Mouse (Mus musculus) E14TG2a.4 (cell line): ENCODE measurements around the gene Loxl1.

Experiments used
- H3K27me3 ChIP-seq: 2 replicates; pipeline ENCODE4 v1.6.1; 2014; ENCODE audit warnings: low read length, control low read depth; ENCODE audit not compliant: insufficient read depth
- H3K36me3 ChIP-seq: 2 replicates; pipeline ENCODE4 v1.6.1; 2014; ENCODE audit warnings: low read length, control low read depth; ENCODE audit not compliant: insufficient read depth
- H3K4me1 ChIP-seq: replicated peaks from 2 replicates; pipeline ENCODE4 v1.6.1; 2014; ENCODE audit warnings: low read depth, low read length, control low read depth
- H3K4me3 ChIP-seq: replicated peaks from 2 replicates; pipeline ENCODE4 v1.5.1; 2014; ENCODE audit warnings: mild to moderate bottlenecking, low read length
- H3K9me3 ChIP-seq: 2 replicates; pipeline ENCODE4 v1.6.1; 2014; ENCODE audit warnings: low read length, control low read depth
- CTCF ChIP-seq: conservative IDR thresholded peaks from 2 replicates; pipeline ENCODE4 v1.5.1; 2014; ENCODE audit warnings: low read length
- NANOG ChIP-seq: IDR thresholded peaks from 2 replicates; pipeline ENCODE4 v1.6.1; 2014; ENCODE audit warnings: borderline replicate concordance, low read length, mixed read lengths
- POU5F1 ChIP-seq: IDR thresholded peaks from 2 replicates; pipeline ENCODE4 v1.6.1; 2014; ENCODE audit warnings: low read length, borderline replicate concordance

The Loxl1 gene

DNA sequence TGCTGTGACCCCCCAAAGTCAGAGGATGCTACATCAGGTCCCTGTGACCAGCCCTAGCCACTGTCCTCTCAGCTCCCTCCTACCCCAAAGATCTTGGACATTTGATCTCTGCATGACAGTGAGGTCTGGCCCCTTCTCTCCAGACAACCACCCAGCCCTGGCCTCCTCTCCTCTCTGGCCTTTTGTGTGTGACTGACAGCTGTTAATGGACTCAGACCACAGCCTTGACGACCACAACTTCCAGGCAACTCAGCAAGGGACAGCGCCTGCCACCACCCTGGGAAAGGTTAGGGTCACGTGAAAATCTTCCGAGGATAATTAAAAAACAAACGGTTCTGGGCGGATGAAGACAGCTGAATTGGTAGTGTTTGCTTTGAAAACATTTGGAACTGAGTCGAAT, 18.5 kb downstream of the Loxl1 start:
- Histone ChIP-seq H3K4me1 (peaks cover 58% of the 10 kb centered on the region), H3K4me3 (no peak overlapping the region), H3K27me3 (0 out of 2 replicates have a peak, but pooled peaks cover 3% of the 10 kb centered on the region), H3K9me3 (no peaks in the 10 kb centered on the region), H3K36me3 (no peaks in the 10 kb centered on the region)
- no peak for TF ChIP-seq CTCF
- TF ChIP-seq NANOG, result no peak
- no peak for TF ChIP-seq POU5F1

DNA sequence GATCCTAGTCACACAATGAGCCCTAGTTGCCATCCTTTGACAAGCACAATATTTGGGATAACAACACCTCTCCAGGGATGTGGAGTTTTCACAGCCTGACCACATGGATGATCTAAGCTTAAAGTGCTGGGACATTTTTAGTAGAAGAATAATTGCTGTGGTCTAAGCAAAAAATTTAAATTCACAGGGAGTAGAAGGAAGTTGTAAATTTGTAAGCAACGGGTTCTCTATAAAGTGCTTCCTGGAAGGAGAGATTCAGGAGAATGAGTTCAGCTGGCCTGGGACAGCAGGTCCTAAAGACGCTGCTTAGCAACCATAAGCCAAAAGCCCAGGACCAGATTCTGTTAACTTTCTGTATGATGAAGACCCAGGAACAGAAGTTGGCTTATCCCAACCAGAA, 23.1 kb downstream of the Loxl1 start:
- TF ChIP-seq CTCF (no peak), POU5F1 (no peak), NANOG (no peak)
- no peaks in the 10 kb centered on the region for H3K9me3 ChIP-seq
- H3K4me1 ChIP-seq, result peaks cover 40% of the 10 kb centered on the region
- peaks cover 5% of the 10 kb centered on the region; the same call in 1 of the 2 replicates for H3K27me3 ChIP-seq
- H3K4me3 ChIP-seq, result no peak overlapping the region
- no peaks in the 10 kb centered on the region; the same call in 1 of the 2 replicates for H3K36me3 ChIP-seq

- no peak overlapping the region for H3K4me3 ChIP-seq
- TF ChIP-seq POU5F1 (no peak), NANOG (no peak), CTCF (no peak)
- peaks cover 5% of the 10 kb centered on the region; the same call in 1 of the 2 replicates for H3K27me3 ChIP-seq
- no peaks in the 10 kb centered on the region; the same call in 1 of the 2 replicates for H3K36me3 ChIP-seq
- H3K4me1 ChIP-seq, result peaks cover 43% of the 10 kb centered on the region
- H3K9me3 ChIP-seq, result no peaks in the 10 kb centered on the region
Measured at GRCm38 (mm10) chr9:58289090-58289489, 23.9 kb downstream of the Loxl1 start.

- Histone ChIP-seq H3K27me3 (peaks cover 2% of the 10 kb centered on the region; the same call in 1 of the 2 replicates), H3K4me1 (peaks cover 55% of the 10 kb centered on the region), H3K4me3 (no peak overlapping the region), H3K36me3 (no peaks in the 10 kb centered on the region; the same call in 1 of the 2 replicates), H3K9me3 (no peaks in the 10 kb centered on the region)
- TF ChIP-seq CTCF, result no peak
- TF ChIP-seq NANOG, result no peak
- TF ChIP-seq POU5F1, result no peak
Measured at GRCm38 (mm10) chr9:58283431-58283830, 29.6 kb downstream of the Loxl1 start.

DNA sequence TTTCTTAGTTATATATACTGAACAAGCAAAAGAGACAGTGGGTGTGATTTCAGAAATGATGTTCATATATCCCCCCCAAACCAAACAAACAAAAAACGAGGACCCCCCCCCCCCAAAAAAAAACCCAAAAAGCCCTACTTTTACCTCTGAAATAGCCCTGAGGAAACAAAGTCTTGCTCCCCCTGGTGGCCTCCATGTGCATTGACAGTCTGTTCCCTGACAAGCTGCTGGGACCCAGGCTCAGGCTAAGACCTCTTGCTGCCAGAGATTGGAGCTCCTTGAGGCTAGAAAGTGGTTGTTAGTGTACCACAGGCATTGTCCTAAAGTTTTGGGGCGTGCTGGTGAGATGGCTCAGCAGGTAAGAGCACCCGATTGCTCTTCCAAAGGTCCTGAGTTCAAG, 31.4 kb downstream of the Loxl1 start:
- Histone ChIP-seq H3K9me3 (no peaks in the 10 kb centered on the region), H3K27me3 (no peaks in the 10 kb centered on the region), H3K36me3 (no peaks in the 10 kb centered on the region), H3K4me3 (no peak overlapping the region), H3K4me1 (peaks cover 65% of the 10 kb centered on the region)
- TF ChIP-seq CTCF, result peak; percentile 91
- TF ChIP-seq POU5F1, result no peak
- TF ChIP-seq NANOG, result no peak

GRCm38 (mm10) chr9:58280259-58281109, 32.5 kb downstream of the Loxl1 start:
- Histone ChIP-seq H3K4me1 (peaks cover 61% of the 10 kb centered on the region), H3K4me3 (peak overlapping the region; percentile 62), H3K36me3 (no peaks in the 10 kb centered on the region), H3K27me3 (no peaks in the 10 kb centered on the region), H3K9me3 (no peaks in the 10 kb centered on the region)
- TF ChIP-seq POU5F1, result no peak
- no peak for TF ChIP-seq NANOG
- TF ChIP-seq CTCF, result peak; percentile 85

GRCm38 (mm10) chr9:58279780-58280179, 33.2 kb downstream of the Loxl1 start:
- no peaks in the 10 kb centered on the region for H3K36me3 ChIP-seq
- H3K4me1 ChIP-seq, result peaks cover 60% of the 10 kb centered on the region
- TF ChIP-seq POU5F1 (no peak), NANOG (no peak), CTCF (no peak)
- H3K4me3 ChIP-seq, result peak overlapping the region; percentile 62; the same call in 1 of the 2 replicates
- no peaks in the 10 kb centered on the region for H3K27me3 ChIP-seq
- no peaks in the 10 kb centered on the region for H3K9me3 ChIP-seq

GRCm38 (mm10) chr9:58278821-58279723, 33.9 kb downstream of the Loxl1 start:
- H3K4me3 ChIP-seq, result no peak overlapping the region; the same call in none of the 2 replicates
- no peaks in the 10 kb centered on the region for H3K9me3 ChIP-seq
- H3K4me1 ChIP-seq, result peaks cover 60% of the 10 kb centered on the region
- TF ChIP-seq CTCF (no peak), POU5F1 (peak; percentile 70; the same call in 1 of the 2 replicates), NANOG (peak; percentile 100)
- H3K27me3 ChIP-seq, result no peaks in the 10 kb centered on the region
- H3K36me3 ChIP-seq, result no peaks in the 10 kb centered on the region
